Mouse (Mus musculus): ENCODE data around the gene Hoxc4.

Hoxc4 gene

GRCm38 (mm10) chr15:103042209-103042608, 23.5 kb downstream of the Hoxc4 start:
- DNase-seq: no peak

GRCm38 (mm10) chr15:103051670-103052069, 32.9 kb downstream of the Hoxc4 start:
- DNase-seq: no peak

GRCm38 (mm10) chr15:103053210-103053609, 34.5 kb downstream of the Hoxc4 start:
- no peak for DNase-seq

GRCm38 (mm10) chr15:103056396-103056795, 37.7 kb downstream of the Hoxc4 start:
- DNase-seq: no peak

GRCm38 (mm10) chr15:103058715-103059114, 40.0 kb downstream of the Hoxc4 start:
- DNase-seq: no peak

- no peak for DNase-seq
Measured at GRCm38 (mm10) chr15:103059393-103059992, 40.8 kb downstream of the Hoxc4 start.

- DNase-seq: no peak
Measured at GRCm38 (mm10) chr15:103060021-103060340, 41.2 kb downstream of the Hoxc4 start.

- DNase-seq: no peak
Measured at GRCm38 (mm10) chr15:103060341-103061130, 41.8 kb downstream of the Hoxc4 start.

GRCm38 (mm10) chr15:103061131-103061825, 42.5 kb downstream of the Hoxc4 start:
- no peak for DNase-seq

GRCm38 (mm10) chr15:103061988-103062387, 43.3 kb downstream of the Hoxc4 start:
- no peak for DNase-seq

- no peak for DNase-seq
Measured at GRCm38 (mm10) chr15:103065642-103066041, 46.9 kb downstream of the Hoxc4 start.

GRCm38 (mm10) chr15:103067701-103068100, 49.0 kb downstream of the Hoxc4 start:
- DNase-seq: no peak

- no peak for DNase-seq
Measured at GRCm38 (mm10) chr15:103069173-103069572, 50.4 kb downstream of the Hoxc4 start.

GRCm38 (mm10) chr15:103071266-103071665, 52.5 kb downstream of the Hoxc4 start:
- no peak for DNase-seq

- no peak for DNase-seq
Measured at GRCm38 (mm10) chr15:103074663-103075415, 56.1 kb downstream of the Hoxc4 start.

- no peak for DNase-seq
Measured at GRCm38 (mm10) chr15:103077673-103078072, 58.9 kb downstream of the Hoxc4 start.

GRCm38 (mm10) chr15:103082622-103083021, 63.9 kb downstream of the Hoxc4 start:
- no peak for DNase-seq

- DNase-seq: no peak
Measured at GRCm38 (mm10) chr15:103083598-103083997, 64.9 kb downstream of the Hoxc4 start.

GRCm38 (mm10) chr15:103084944-103085343, 66.2 kb downstream of the Hoxc4 start:
- DNase-seq: no peak

GRCm38 (mm10) chr15:103085831-103086671, 67.3 kb downstream of the Hoxc4 start:
- DNase-seq: no peak
